Mouse (Mus musculus): ENCODE measurements at regions not wholly inside any gene's neighbourhood (a gene's known extent, or its start where the extent isn't known, plus 50 kb on each side); places are given as distances from the start of the nearest gene placed in this dataset.

DNA sequence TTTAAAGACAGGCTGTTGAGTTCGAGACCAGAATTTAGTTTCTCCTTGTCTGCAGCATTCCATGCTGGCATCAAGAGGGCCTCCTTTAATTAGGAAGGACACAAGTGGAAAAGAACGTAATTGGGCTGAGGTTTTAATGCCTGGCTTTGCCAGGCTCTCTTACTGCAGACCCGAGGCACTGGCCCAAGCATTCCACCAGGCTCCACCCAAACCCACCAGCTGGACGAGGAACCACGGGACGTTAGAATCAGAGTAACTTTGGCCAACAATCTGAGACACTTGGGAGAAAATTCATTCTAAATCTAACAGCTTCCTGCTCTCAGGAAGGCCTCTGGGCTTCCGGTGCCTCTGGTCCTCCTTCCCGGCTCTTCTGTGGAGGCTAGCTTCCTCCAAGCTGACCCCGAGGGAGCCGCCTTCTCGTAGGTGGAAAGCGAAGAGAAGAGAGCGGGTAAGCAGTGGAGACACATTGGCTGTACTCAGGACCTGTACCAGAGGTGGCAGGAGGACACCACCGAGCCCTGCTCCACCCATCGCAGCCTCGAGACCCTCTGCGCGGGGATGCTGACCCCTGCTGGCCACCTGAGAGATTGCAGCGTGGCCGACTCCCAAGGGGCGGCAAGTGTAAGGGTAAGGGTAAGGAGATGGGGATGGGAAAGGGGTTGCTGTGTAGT is 105.5 kb downstream of the Tmem17 start:
- DNase-seq (ENCODE audit: low spot score) = peak; percentile 73

DNA sequence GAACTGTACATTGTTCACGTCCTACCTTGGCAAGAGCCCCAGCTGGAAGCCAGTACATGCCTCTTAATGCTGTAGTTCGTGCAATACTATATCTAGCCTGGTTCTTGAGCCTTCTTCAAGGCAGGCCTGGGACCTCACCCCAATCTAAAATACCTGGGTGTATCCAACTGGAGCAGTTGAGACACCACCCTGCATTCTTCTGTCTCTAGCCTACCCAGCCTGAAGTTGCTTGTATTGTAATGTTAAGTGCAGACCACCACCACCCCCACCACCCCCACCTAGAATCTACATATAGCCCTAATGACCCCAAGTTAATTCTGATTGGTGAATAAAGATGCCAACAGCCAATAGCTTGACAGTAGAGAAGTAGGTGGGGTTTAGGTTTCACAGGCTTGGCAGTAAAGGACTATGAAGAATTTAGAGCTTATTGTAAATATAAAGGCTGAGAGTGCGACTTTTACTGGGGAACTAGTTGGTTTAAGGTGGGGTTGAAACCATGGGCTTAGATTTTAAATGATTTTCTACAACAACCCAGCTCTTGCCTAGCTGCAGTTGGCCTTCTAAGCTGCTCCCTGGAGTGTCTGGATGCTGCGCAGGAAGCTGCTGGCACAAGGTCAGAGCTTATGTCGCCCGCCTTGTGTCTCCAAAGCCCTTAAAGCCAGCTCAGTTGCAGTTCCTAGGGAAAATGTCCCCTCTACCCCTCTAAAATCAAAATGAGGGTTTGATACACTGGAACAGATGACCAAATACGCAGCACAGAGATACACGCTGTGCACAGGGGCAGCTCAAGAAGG is 109.2 kb downstream of the Tmem17 start:
- no peak for DNase-seq (ENCODE audit: low spot score)

- no peak for DNase-seq (ENCODE audit: low spot score)
These were observed 110.0 kb downstream of the Tmem17 start for GRCm38 (mm10) chr11:22621868-22622267.

DNA sequence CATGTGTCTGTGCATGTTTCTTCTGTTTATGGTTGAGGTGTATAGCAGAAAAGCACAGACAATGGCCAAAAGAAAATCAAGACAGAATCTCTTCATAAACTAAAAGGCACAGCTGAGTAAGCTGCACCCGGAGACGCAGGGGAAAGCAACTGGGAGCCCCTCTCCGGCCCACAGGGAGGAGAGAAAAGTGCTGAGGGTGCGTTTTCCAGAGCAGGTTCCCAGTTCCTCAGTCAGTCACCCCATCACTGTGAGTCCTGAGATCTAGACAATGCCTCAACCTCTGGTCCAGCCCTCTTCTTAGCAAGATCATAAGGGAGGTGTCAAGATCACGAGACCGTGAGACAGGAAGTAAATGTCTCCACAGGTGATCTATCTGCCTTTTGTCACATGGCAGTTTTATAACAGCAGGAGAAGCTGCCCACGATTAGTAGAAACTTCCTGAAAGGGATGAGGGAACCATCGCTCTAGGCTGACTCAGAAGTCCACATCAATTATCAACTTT is 110.7 kb downstream of the Tmem17 start:
- no peak for DNase-seq (ENCODE audit: low spot score)

DNA sequence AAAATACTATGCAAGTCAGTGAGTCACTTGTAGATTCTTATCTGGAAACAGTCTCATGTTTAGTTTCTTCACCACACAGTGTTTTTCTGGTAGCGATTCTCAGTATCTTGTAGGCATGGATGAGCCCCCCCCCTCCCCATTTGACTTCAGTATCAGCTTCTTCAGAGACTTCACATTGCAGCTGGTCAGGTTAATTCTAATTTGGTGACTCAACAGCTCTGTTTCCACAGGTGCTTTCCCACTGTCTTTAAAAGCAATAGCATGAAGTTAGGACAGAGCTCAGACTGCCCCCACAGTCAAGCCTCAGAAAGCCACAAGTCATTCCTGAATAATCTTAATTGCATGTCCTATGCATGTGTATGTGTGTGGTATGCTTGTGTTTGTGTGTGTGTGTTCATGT is 114.5 kb downstream of the Tmem17 start:
- DNase-seq (ENCODE audit: low spot score) = no peak

DNA sequence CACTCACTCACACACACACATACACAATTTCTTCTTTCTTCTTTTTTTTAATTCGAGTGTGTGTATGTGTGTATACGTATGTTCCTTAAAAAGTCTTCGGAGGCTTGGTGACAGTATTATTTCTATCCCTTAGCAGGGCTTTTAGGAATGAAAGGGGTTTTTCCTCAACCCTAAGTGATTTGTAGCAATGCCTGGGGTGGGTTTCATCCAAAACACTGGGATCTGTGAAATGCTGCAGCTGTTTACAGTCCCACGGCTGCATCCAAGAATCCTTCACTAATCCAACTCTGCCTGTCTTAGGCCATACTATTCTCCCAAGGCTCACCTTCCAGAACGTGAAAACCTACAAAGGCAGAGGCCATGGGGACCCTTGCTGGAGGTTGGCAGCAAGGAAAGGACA is 116.6 kb downstream of the Tmem17 start:
- no peak for DNase-seq (ENCODE audit: low spot score)

DNA sequence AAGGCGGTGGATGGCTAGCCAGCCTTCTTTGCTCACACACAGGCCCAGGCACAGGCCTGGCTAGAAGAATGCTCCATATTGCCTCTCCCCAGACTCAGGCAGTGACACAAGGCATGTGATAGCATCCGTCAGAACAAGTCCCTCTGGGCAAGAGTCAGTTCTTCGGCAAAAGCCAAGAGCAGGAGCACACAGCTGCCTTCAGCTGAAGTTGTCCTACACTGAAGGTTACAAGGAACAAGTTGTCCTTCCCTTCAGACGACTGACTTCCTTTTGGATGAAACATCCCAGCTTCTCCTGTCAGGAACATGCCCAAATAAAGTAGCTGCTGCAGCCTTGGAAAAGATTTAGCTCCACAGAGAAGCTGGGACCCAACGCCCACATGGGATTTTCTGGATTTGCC is 117.1 kb downstream of the Tmem17 start:
- no peak for DNase-seq (ENCODE audit: low spot score)

GRCm38 (mm10) chr11:22629581-22629980 is 117.7 kb downstream of the Tmem17 start:
- DNase-seq (ENCODE audit: low spot score) = no peak

- DNase-seq (ENCODE audit: low spot score) = no peak
These were observed 118.1 kb downstream of the Tmem17 start for GRCm38 (mm10) chr11:22629991-22630390.

- no peak for DNase-seq (ENCODE audit: low spot score)
These were observed 119.1 kb downstream of the Tmem17 start for GRCm38 (mm10) chr11:22630982-22631381.

DNA sequence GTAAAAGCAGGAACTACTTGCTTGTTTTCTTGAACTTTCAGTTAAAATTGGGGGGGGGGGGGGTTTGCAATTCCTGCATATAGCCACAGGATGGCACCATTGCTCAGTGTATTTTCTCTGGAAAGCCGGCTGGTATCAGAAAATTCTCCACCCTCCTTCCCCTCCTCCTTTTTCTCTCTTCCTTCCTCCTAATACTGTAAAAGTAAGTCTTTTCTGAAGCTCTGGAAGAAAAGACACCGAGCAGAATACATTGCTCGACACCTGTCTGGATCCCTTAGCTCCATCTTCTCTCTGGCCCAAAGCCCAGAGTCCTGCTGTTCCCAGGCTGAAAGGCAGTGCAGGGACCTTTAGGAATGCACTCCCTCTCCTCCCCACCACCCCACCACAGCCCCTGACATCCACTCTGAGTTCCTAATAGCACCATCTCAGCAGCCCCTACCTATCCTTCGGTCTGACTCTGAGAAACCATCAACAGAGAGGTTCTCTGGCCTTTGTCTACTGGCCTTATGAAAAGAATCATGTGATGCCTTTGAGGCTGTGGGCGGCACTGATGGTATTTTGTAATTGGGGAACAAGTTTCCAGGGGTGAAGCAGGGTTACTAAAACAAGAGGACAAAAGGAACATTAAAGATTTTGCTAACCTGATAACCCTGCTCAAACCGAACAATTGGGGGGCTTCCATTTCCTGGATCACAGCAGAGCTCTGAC is 119.9 kb downstream of the Tmem17 start:
- no peak for DNase-seq (ENCODE audit: low spot score)

DNA sequence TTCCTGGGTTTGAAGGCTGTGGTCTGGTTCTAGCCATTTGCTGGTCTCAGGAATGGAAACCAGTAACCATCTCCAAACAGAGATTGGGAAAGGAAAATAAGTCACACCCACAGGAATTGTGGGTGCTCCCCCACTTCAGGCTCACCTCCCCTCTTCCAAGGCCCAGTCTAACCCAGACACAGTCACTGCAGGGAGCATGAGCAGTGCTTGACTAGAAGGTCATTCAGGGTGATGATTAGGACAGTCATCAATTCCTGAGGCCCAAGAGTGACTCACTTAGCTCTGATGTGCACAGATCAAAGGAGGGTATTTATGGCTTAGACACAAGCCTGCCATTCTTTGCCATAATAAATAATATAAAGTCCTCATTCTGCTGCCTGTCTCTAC is 120.4 kb downstream of the Tmem17 start:
- no peak for DNase-seq (ENCODE audit: low spot score)

DNA sequence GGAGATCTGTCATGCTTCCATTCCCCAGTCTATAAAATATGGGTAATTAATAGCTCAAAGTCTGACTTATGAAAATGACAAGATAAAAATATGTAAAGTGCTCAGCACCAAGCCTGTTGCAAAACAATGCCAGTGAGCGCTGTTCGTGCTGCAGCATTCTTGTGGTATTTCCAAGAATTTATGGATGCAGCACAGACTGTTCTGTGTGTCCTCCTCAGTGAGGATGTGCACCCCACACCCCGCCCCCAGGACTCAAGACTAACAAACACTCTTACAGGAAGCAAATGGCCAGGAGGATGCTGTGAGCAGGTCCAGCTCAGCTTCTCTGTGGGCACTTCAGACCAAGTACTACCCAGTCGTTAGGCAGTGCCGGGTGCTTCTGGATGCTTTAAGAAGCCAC is 121.1 kb downstream of the Tmem17 start:
- no peak for DNase-seq (ENCODE audit: low spot score)

DNA sequence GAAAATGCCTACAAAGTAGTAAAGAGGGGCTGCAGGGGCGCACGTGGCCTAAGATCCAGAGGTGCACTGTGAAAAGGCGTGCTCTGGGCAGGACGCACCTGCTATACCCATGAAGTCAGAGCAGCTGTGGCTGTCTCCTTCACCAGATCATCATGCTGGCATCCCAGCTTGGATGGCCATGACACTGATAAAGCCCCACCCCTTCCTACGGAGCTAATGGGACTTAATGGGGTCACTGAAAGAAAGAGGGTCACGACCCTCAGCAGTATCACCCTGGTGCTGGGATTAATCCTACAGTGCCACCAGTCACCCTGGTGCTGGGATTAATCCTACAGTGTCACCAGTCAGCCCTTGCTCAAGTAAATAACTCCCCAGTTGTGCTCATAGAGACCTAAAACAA is 122.1 kb downstream of the Tmem17 start:
- DNase-seq (ENCODE audit: low spot score) = no peak

- DNase-seq (ENCODE audit: low spot score) = no peak
These were observed 123.1 kb downstream of the Tmem17 start for GRCm38 (mm10) chr11:22635021-22635420.

DNA sequence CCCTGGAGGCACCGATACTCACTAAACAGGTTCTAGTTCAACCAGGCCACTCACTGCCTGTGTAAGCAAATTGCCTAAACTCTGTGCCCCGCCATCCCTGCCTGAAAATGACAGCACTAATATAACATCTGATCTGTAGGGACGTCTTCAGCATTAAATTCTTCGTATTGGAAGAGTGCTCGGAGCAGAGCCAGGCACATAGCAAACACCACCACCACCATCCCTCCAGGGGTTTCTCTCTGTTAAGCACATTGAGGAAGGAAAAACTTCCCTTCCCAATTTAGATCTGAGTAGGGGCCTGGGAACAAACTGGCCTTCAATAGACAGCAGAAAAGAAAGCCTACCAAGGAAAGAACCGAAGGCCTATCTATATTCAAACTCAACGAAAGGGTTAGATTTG is 124.4 kb downstream of the Tmem17 start:
- DNase-seq (ENCODE audit: low spot score) = no peak

GRCm38 (mm10) chr11:22636761-22637557 is 125.1 kb downstream of the Tmem17 start:
- DNase-seq (ENCODE audit: low spot score) = no peak

GRCm38 (mm10) chr11:22638171-22638570 is 126.3 kb downstream of the Tmem17 start:
- no peak for DNase-seq (ENCODE audit: low spot score)

DNA sequence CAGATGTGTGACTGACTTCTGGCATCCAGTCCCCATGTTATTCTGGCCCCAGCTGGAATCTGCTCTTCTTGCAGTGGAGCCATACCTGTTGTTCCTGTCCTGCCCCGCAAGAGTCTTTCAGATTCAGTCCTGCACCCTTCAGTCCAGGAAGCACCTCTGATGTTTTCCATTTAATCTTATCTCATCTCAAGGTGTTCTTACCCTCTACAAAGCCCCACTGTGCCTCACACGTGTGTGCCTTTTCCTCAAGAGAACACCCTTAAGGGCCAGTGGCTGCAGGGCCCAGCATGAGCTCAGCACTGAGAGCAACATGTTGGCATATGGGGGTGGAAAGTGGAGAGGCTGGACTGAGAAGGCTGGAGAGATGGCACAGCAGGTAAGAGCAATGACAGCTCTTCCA is 126.8 kb downstream of the Tmem17 start:
- no peak for DNase-seq (ENCODE audit: low spot score)

- DNase-seq (ENCODE audit: low spot score) = no peak
These were observed 128.6 kb downstream of the Tmem17 start for GRCm38 (mm10) chr11:22640371-22640990.

- DNase-seq (ENCODE audit: low spot score) = no peak
These were observed 129.6 kb downstream of the Tmem17 start for GRCm38 (mm10) chr11:22641450-22641849.

Measured in layer of hippocampus, adult 9-10 months (tissue).